Comparison of ENCODE assay signal across 17 mouse cellular contexts in genomic region chr1:92914239-92914638, GRCm38 (mm10). TPM values are rescaled to one million over a fixed set of nuclear protein-coding genes. Genes with fewer than 3 reads are reported as not detected.
"Had no signal": no experiment of that assay in that cellular context is flagged by ENCODE, and none has a peak within 500 bp of the region (broad histone marks: within the 10 kb centered on the region; RNA-seq: fewer than 3 reads in every experiment).

No protein-coding gene starts in this region.

- H3K4me3 ChIP-seq: limb, embryonic 12.5 days; limb, embryonic 15.5 days; midbrain, embryonic 12.5 days had no signal

- ATAC-seq: intestine, postnatal 0 days; liver, postnatal 0 days; lung, postnatal 0 days had no signal

- DNase-seq: kidney, adult 2 months; kidney, postnatal 4 days; left cerebral cortex, postnatal 4 days; liver, postnatal 0 days; lung, embryonic 14.5 days had no signal

- H3K4me2 ChIP-seq: limb, embryonic 12.5 days; limb, embryonic 15.5 days; liver, embryonic 11.5 days; lung, embryonic 14.5 days; midbrain, embryonic 12.5 days had no signal

- H3K9ac ChIP-seq: limb, embryonic 12.5 days; limb, embryonic 15.5 days; liver, embryonic 14.5 days; liver, postnatal 0 days; lung, embryonic 14.5 days; midbrain, embryonic 12.5 days had no signal

- H3K9me3 ChIP-seq: limb, embryonic 12.5 days; limb, embryonic 15.5 days; midbrain, embryonic 12.5 days had no signal

- H3K27me3 ChIP-seq: limb, embryonic 12.5 days; limb, embryonic 15.5 days had no signal

- H3K27ac ChIP-seq: kidney, postnatal 0 days; limb, embryonic 12.5 days; limb, embryonic 15.5 days; liver, embryonic 14.5 days; macrophage; midbrain, embryonic 12.5 days; stomach, postnatal 0 days had no signal

RNA-seq across cellular contexts. Expression of gene Ankmy1, which starts 11.5 kb away (rescaled TPM):
- total RNA-seq: midbrain, postnatal 0 days had no signal
- polyA plus RNA-seq: intestine, postnatal 0 days; small intestine, adult 2 months had no signal
